In the genomic region with DNA sequence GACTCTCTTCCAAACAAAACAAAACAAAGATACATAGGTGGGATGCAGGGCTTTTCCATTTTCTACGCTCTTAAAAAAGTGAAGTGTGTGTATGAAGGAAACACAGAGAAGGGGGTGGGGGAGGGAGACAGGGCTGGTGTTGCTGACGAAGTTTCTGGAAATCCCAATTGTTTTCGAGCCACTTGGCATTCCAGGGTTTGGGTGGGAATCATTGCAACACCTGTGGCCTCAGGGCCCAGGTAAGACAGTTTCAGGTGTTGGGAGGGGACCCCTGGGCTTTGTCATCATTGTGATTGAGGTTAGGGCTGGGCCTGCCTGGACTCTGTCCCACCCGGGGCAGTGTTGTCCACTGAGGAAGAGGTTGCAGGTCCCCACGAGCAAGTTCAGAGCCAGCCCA, we compare ENCODE assay signal across 18 mouse cellular contexts.
DNase-seq lines count a peak whose midpoint lies in the region; ATAC-seq and TF ChIP-seq lines count a peak whose summit lies in the region.
"Had no signal": no experiment of that assay in that cellular context is flagged by ENCODE, and none has a peak within 500 bp of the region (broad histone marks: within the 10 kb centered on the region; RNA-seq: fewer than 3 reads in every experiment).

No protein-coding gene starts in this region.

- no peak for TF ChIP-seq POLR2A in lung, adult 2 months (IDR thresholded peaks at IDR 0.05; ENCODE audit: borderline replicate concordance, extremely low read depth, low read depth, low read length)

- H3K36me3 ChIP-seq in heart, embryonic 16.5 days (ENCODE audit: control insufficient read depth, insufficient read depth), result no peaks in the 10 kb centered on the region
- no peaks in the 10 kb centered on the region for H3K36me3 ChIP-seq in megakaryocyte, embryonic 14.5 days (replicated peaks; ENCODE audit: low read length)
- no peaks in the 10 kb centered on the region for H3K36me3 ChIP-seq in macrophage (ENCODE audit: inconsistent target)
- no peaks in the 10 kb centered on the region for H3K36me3 ChIP-seq in forebrain, embryonic 14.5 days (ENCODE audit: control insufficient read depth, insufficient read depth, low read length)
- H3K36me3 ChIP-seq: embryonic facial prominence, embryonic 12.5 days; G1E; hindbrain, embryonic 13.5 days had no signal

- TF ChIP-seq CTCF in lung, adult 2 months (IDR thresholded peaks at IDR 0.05; ENCODE audit: insufficient read depth, low read length), result no peak

- no peaks in the 10 kb centered on the region for H3K9me3 ChIP-seq in heart, embryonic 16.5 days (replicated peaks; ENCODE audit: control insufficient read depth, low read length)
- H3K9me3 ChIP-seq in megakaryocyte, embryonic 14.5 days, result peaks cover 1% of the 10 kb centered on the region
- no peaks in the 10 kb centered on the region for H3K9me3 ChIP-seq in forebrain, embryonic 14.5 days (replicated peaks; ENCODE audit: control insufficient read depth, low read length)
- H3K9me3 ChIP-seq: embryonic facial prominence, embryonic 12.5 days; G1E; hindbrain, embryonic 13.5 days had no signal

- no peaks in the 10 kb centered on the region for H3K27me3 ChIP-seq in heart, embryonic 16.5 days (ENCODE audit: control insufficient read depth, insufficient read depth, low read length)
- H3K27me3 ChIP-seq in megakaryocyte, embryonic 14.5 days (replicated peaks), result peaks cover 45% of the 10 kb centered on the region
- no peaks in the 10 kb centered on the region for H3K27me3 ChIP-seq in forebrain, embryonic 14.5 days (replicated peaks; ENCODE audit: control insufficient read depth, insufficient read depth, low read length)
- H3K27me3 ChIP-seq: embryonic facial prominence, embryonic 12.5 days; hindbrain, embryonic 13.5 days had no signal

- H3K9ac ChIP-seq in heart, embryonic 16.5 days (ENCODE audit: low read length), result no peak overlapping the region
- H3K9ac ChIP-seq in forebrain, embryonic 14.5 days (ENCODE audit: low read length), result no peak overlapping the region
- H3K9ac ChIP-seq: embryonic facial prominence, embryonic 12.5 days; hindbrain, embryonic 13.5 days had no signal

- no peak overlapping the region for H3K4me2 ChIP-seq in heart, embryonic 16.5 days (ENCODE audit: low read depth, low read length)
- no peak overlapping the region for H3K4me2 ChIP-seq in forebrain, embryonic 14.5 days (ENCODE audit: low read length)
- H3K4me2 ChIP-seq: embryonic facial prominence, embryonic 12.5 days; hindbrain, embryonic 13.5 days had no signal

- 84% methylated on average over 5 of the region's 5 CpGs for WGBS in heart, embryonic 16.5 days
- 67% methylated on average over 5 of the region's 5 CpGs for WGBS in lung, adult 2 months
- 68% methylated on average over 5 of the region's 5 CpGs for WGBS in macrophage (ENCODE audit: missing documents)
- 89% methylated on average over 5 of the region's 5 CpGs for WGBS in forebrain, embryonic 14.5 days

- ATAC-seq in heart, embryonic 16.5 days (replicated peaks; ENCODE audit: extremely low read depth, insufficient read depth, low FRiP score), result no peak
- no peak for ATAC-seq in megakaryocyte, adult 5-6 weeks (ENCODE audit: poor library complexity, severe bottlenecking)
- ATAC-seq in forebrain, embryonic 14.5 days, result no peak
- ATAC-seq: forebrain, embryonic 16.5 days; hindbrain, postnatal 0 days had no signal

- DNase-seq in heart, adult 11 months, result no peak
- DNase-seq in lung, adult 18-20 months, result peak; percentile 66 to 76
- no peak for DNase-seq in lung, adult 2 months
- DNase-seq in forebrain, embryonic 14.5 days (ENCODE audit: low spot score), result no peak
- DNase-seq: adrenal gland, adult 8-10 months; cerebellum, adult 11-12 months; cerebellum, adult 9-10 months; cerebellum, postnatal 25 days; gastrocnemius, postnatal 10 days had no signal

- H3K79me2 ChIP-seq in macrophage (ENCODE audit: inconsistent target), result no peaks in the 10 kb centered on the region

- peaks cover 11% of the 10 kb centered on the region; the same call in 1 of the 2 replicates for H3K4me1 ChIP-seq in heart, embryonic 16.5 days (ENCODE audit: control insufficient read depth, insufficient read depth, low read length)
- peaks cover 10% of the 10 kb centered on the region for H3K4me1 ChIP-seq in lung, adult 2 months (ENCODE audit: control insufficient read depth, insufficient read depth, low read length)
- H3K4me1 ChIP-seq in megakaryocyte, embryonic 14.5 days, result peaks cover 77% of the 10 kb centered on the region
- H3K4me1 ChIP-seq in forebrain, embryonic 14.5 days (ENCODE audit: control insufficient read depth, insufficient read depth, low read length), result no peaks in the 10 kb centered on the region
- H3K4me1 ChIP-seq: hindbrain, embryonic 13.5 days had no signal

- H3K27ac ChIP-seq in heart, embryonic 16.5 days (ENCODE audit: low read length), result peak overlapping the region; percentile 46
- H3K27ac ChIP-seq in macrophage, result peak overlapping the region; percentile 84
- no peak overlapping the region for H3K27ac ChIP-seq in forebrain, embryonic 14.5 days (ENCODE audit: low read depth, low read length)
- H3K27ac ChIP-seq: hindbrain, embryonic 13.5 days; hindbrain, postnatal 0 days had no signal

- H3K4me3 ChIP-seq in heart, embryonic 16.5 days (ENCODE audit: low read length), result no peak overlapping the region
- H3K4me3 ChIP-seq in lung, adult 2 months (replicated peaks; ENCODE audit: extremely low read depth, low read depth, low read length), result no peak overlapping the region
- peak overlapping the region; percentile 23 for H3K4me3 ChIP-seq in megakaryocyte, embryonic 14.5 days (replicated peaks)
- no peak overlapping the region for H3K4me3 ChIP-seq in macrophage (ENCODE audit: inconsistent target)
- H3K4me3 ChIP-seq in forebrain, embryonic 14.5 days (ENCODE audit: low read depth, low read length), result no peak overlapping the region
- H3K4me3 ChIP-seq: embryonic facial prominence, embryonic 12.5 days; hindbrain, embryonic 13.5 days had no signal

Comparison
In these comparisons a context has a peak if more than half of its experiments do, and no peak if none do; other contexts are left out.
1. DNase-seq: peak in lung, adult 18-20 months (2 of 2); none in heart, adult 11 months (single experiment), lung, adult 2 months (single experiment) and forebrain, embryonic 14.5 days (single experiment).